Mouse (Mus musculus) limb, embryonic 14.5 days (tissue): ENCODE results near the gene Gramd4. TPM values are rescaled to one million over a fixed set of nuclear protein-coding genes. Genes with fewer than 3 reads are reported as not detected.

ENCODE experiments used
- ATAC-seq: fragments of 200-750 bp; cut with Nextera tagmentation; 2 replicates; pipeline ENCODE4 v1.8.0; 2017; ENCODE audit warnings: low read depth, moderate number of reproducible peaks, moderate TSS enrichment; ENCODE audit not compliant: low FRiP score
- DNase-seq: peaks from one replicate; pipeline ENCODE4 v3.0.0-alpha.2; 2015; ENCODE audit warnings: low spot score
- H3K27ac ChIP-seq: fragments of 300-500 bp; sonication (generic); replicated peaks from 2 replicates; pipeline ENCODE4 v1.5.1; 2014; ENCODE audit warnings: low read depth, mild to moderate bottlenecking, low read length, moderate library complexity, mixed read lengths
- H3K27me3 ChIP-seq: fragments of 300-500 bp; sonication (generic); 2 replicates; pipeline ENCODE4 v1.6.1; 2014; ENCODE audit warnings: low read length, mixed read lengths; ENCODE audit not compliant: control insufficient read depth, insufficient read depth
- H3K36me3 ChIP-seq: fragments of 300-500 bp; sonication (generic); 2 replicates; pipeline ENCODE4 v1.6.1; 2014; ENCODE audit warnings: mild to moderate bottlenecking, low read length, moderate library complexity, mixed read lengths; ENCODE audit not compliant: control insufficient read depth, insufficient read depth
- H3K4me1 ChIP-seq: fragments of 300-500 bp; sonication (generic); 2 replicates; pipeline ENCODE4 v1.6.1; 2014; ENCODE audit warnings: antibody characterized with exemption, low read length, mixed read lengths; ENCODE audit not compliant: control insufficient read depth, insufficient read depth
- H3K4me2 ChIP-seq: fragments of 300-500 bp; sonication (generic); replicated peaks from 2 replicates; pipeline ENCODE4 v1.6.1; 2014; ENCODE audit warnings: low read depth, mild to moderate bottlenecking, low read length, moderate library complexity; ENCODE audit not compliant: severe bottlenecking
- H3K4me3 ChIP-seq: fragments of 300-500 bp; sonication (generic); replicated peaks from 2 replicates; pipeline ENCODE4 v1.5.1; 2014; ENCODE audit warnings: low read length
- H3K9ac ChIP-seq: fragments of 300-500 bp; sonication (generic); 2 replicates; pipeline ENCODE4 v1.6.1; 2014; ENCODE audit warnings: mild to moderate bottlenecking, low read depth, low read length, moderate library complexity; ENCODE audit not compliant: severe bottlenecking
- H3K9me3 ChIP-seq: fragments of 300-500 bp; sonication (generic); 2 replicates; pipeline ENCODE4 v1.6.1; 2016; ENCODE audit warnings: low read length; ENCODE audit not compliant: control insufficient read depth
- POLR2A ChIP-seq: fragments of 200-500 bp; IDR thresholded peaks from 2 replicates; pipeline ENCODE4 v1.8.0; 2012; ENCODE audit warnings: inconsistent platforms, mild to moderate bottlenecking, moderate library complexity, borderline replicate concordance; ENCODE audit not compliant: insufficient read depth, insufficient read length; ENCODE audit errors: extremely low read depth
- WGBS: fragments of 180-500 bp; shearing (Covaris S2); extraction: QIAGEN DNeasy Blood & Tissue Kit; methylation state at CpG from one replicate; pipeline ENCODE4 v1.1.7; 2014; 5-methylcytosine and 5-hydroxymethylcytosine counted together
- polyA plus RNA-seq, 2 experiments: library from polyadenylated mRNA; depleted of rRNA in 1 of 2; stranded (reverse) in 1 of 2; unstranded in 1 of 2; fragments of >200 nt; fragmentation: Nextera tagmentation in 1 of 2; extraction: Ambion mirVana in 1 of 2; gene quantifications; 2 replicates each; pipeline versions ENCODE4 v1.2.1 to v1.2.3; 2012 to 2014

Gramd4 gene
- polyA plus RNA-seq, 2 experiments, result 12.3 to 23.5 TPM

DNA sequence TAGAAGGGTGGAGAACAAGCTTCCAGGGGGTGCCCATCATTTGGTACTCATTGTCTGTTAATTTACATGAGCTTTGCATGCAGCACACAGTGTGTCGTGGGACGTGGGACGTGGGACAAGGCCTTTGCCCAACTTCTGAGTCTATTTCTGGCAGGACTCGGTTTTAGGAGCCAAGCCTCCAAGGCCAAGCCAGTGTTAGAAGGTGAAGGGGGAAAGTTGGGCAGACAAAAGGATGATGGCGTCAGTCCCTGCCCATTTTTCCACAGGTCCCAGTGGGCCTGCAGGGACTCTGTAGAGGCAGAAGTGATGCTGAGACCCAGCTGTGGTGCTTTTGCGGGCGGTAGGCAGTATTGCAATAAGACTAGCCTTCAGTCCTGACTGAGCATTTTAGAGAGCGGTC lies 33.1 kb downstream of the Gramd4 start:
- H3K4me2 ChIP-seq, result no peak overlapping the region
- H3K27ac ChIP-seq, result no peak overlapping the region
- no peaks in the 10 kb centered on the region for H3K27me3 ChIP-seq
- H3K4me1 ChIP-seq, result peaks cover 22% of the 10 kb centered on the region
- DNase-seq, result no peak
- TF ChIP-seq POLR2A, result no peak
- H3K9ac ChIP-seq, result no peak overlapping the region
- no peaks in the 10 kb centered on the region for H3K9me3 ChIP-seq
- 92% methylated on average over 8 of the region's 8 CpGs for WGBS
- H3K4me3 ChIP-seq, result no peak overlapping the region
- ATAC-seq, result no peak
- H3K36me3 ChIP-seq, result peaks cover 7% of the 10 kb centered on the region; the same call in 1 of the 2 replicates

DNA sequence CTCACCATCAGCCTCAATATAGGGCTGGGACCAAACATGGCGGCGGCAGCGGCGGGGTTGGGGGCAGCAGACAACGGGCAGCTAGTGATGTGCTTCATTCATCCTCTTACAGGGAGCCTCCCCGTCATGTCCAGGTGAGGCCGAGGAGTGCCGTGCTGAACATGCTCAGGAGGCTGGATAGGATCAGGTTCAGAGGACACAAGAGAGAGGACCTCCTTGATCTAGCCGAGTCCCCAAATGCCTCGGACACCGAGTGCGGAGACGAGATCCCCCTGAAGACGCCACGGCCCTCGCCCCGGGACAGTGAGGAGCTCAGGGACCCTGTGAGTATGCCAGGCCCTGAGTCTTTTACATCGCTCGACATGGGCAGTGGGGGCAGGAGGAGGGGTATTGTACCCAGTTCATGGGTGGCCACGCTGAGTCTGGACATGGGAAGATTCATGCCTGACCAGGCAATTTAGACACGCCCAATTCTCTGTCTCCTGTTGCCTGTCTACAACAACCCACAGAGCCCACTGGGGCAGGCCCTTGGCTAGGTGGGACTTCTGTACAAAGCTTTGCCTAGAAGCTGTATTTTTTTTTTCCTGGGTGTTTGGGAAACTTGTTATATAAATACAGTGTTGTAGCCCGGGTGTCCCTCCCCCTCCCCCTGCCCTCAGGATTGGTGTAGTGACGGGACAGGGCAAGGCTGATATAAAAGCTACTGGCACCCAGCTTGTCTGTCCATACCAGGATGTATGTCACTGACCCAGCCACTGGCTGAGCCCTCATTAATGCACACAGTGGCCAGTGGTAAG lies 33.9 kb downstream of the Gramd4 start:
- H3K27me3 ChIP-seq, result no peaks in the 10 kb centered on the region
- no peak overlapping the region for H3K4me2 ChIP-seq
- no peak for TF ChIP-seq POLR2A
- H3K4me1 ChIP-seq, result peaks cover 15% of the 10 kb centered on the region
- H3K4me3 ChIP-seq, result no peak overlapping the region
- no peak overlapping the region for H3K27ac ChIP-seq
- WGBS, result 92% methylated on average over 23 of the region's 23 CpGs
- no peak overlapping the region for H3K9ac ChIP-seq
- ATAC-seq, result no peak
- no peak for DNase-seq
- H3K9me3 ChIP-seq, result no peaks in the 10 kb centered on the region
- peaks cover 7% of the 10 kb centered on the region; the same call in 1 of the 2 replicates for H3K36me3 ChIP-seq

DNA sequence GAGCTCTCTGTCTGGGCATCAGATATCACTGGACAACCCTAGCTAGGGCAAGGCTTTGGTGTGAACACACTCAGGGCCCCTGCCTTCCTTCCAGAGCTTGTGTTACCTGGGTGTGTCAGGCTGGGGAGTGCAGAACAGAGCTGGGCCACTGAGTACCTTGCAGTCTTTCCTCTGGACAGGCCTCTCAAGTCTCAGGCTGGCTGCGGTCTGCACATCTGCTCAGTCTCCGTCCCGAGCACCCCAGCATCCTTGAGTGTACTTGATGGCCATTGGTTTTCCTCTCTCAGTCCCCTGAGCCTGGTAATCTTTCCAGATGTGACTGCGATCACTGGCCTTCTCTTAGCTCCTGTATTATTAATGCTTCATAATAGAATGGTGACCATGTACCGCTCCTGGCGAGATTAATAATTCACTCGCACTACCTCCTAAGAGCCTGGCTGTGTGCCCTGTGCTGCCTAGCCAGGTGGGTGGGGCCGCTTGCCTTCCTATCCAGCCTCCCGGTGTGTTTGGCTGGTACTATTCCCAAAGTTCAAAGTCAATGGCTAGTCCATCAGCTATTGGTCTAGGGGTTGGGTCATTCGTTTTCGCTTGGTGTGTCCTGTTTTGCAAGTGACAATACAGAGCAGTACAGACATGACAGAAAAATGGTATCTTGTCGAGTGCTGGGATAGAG lies 34.6 kb downstream of the Gramd4 start:
- WGBS, result 87% methylated on average over 12 of the region's 12 CpGs
- Histone ChIP-seq H3K36me3 (peaks cover 7% of the 10 kb centered on the region; the same call in 1 of the 2 replicates), H3K4me2 (no peak overlapping the region), H3K4me1 (peaks cover 8% of the 10 kb centered on the region), H3K27me3 (no peaks in the 10 kb centered on the region), H3K4me3 (no peak overlapping the region), H3K27ac (no peak overlapping the region), H3K9ac (no peak overlapping the region), H3K9me3 (no peaks in the 10 kb centered on the region)
- ATAC-seq (no peak), DNase-seq (no peak)
- TF ChIP-seq POLR2A, result no peak

DNA sequence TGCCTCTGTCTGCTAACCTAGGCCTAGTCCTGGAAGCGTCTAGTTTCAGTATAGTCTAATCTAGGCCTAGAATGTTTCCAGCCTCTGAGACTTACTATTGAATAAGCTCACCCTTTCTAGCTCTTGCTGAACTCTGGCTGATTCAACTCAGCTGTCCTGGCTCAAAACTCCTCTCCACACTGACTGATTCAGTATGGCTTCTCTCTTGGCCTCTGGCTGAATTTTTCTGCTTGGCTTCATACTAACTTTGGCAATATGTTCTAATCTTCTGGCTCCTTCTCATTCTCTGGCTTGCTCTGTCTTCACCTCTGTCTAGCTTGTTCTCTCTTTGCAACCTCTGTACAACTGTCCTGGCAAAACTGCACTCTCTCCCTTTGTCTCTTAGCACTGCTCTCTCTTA lies 35.7 kb downstream of the Gramd4 start:
- DNase-seq (no peak), ATAC-seq (no peak)
- Histone ChIP-seq H3K27me3 (no peaks in the 10 kb centered on the region), H3K9me3 (no peaks in the 10 kb centered on the region), H3K4me1 (0 out of 2 replicates have a peak, but pooled peaks cover 2% of the 10 kb centered on the region), H3K36me3 (peaks cover 7% of the 10 kb centered on the region; the same call in 1 of the 2 replicates), H3K9ac (no peak overlapping the region), H3K4me3 (no peak overlapping the region), H3K4me2 (no peak overlapping the region), H3K27ac (no peak overlapping the region)
- no peak for TF ChIP-seq POLR2A
- 94% methylated on average over 1 of the region's 1 CpGs for WGBS

DNA sequence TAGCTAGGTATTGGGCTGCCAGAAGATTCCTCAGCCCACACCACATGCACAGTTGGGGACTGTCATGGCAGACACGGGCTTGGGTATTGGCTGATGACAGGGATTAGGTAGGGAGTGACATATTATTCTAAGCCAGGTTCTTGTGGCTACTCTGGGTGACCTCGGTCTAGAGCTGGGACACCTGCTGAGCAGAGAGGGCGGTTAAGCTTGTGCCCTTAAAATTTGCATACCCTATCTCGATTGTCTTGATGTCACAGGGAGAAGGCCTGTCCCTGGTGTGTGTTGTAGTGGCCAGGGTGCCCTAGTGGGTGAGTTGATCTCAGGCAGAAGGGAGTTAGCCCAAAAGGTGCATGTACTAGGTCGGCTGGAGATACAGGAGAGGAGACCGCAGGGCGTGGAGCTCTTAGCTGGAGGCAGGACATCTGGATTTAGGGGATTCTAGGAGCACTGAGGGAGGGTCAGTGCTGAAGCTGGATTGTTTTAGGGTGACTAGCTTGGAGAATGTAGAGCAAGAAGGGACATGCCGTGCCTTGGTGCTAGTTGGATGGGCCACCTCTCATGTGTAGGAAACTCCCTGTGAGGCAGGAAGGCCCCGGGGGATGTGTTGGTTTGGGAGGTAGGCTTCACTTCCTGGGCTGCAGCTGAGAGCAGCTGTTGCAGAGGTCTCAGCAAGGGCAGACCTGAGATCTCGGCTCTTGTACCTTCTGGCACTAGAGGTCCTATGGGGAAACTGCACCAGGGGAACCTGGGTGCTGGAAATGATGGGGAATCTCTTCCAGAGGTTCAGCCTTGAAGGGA lies 37.0 kb downstream of the Gramd4 start:
- Histone ChIP-seq H3K27ac (no peak overlapping the region), H3K36me3 (peaks cover 7% of the 10 kb centered on the region; the same call in 1 of the 2 replicates), H3K9ac (no peak overlapping the region), H3K27me3 (no peaks in the 10 kb centered on the region), H3K9me3 (no peaks in the 10 kb centered on the region), H3K4me2 (no peak overlapping the region), H3K4me3 (no peak overlapping the region), H3K4me1 (0 out of 2 replicates have a peak, but pooled peaks cover 2% of the 10 kb centered on the region)
- TF ChIP-seq POLR2A, result no peak
- ATAC-seq (no peak), DNase-seq (no peak)
- 72% methylated on average over 10 of the region's 10 CpGs for WGBS
